In genomic region chr7:132541566-132541965, GRCm38 (mm10) we compare ENCODE assay signal across 32 mouse cellular contexts. TPM values are rescaled to one million over a fixed set of nuclear protein-coding genes. Genes with fewer than 3 reads are reported as not detected.
DNase-seq lines count a peak whose midpoint lies in the region; ATAC-seq lines count a peak whose summit lies in the region.
"Had no signal": no experiment of that assay in that cellular context is flagged by ENCODE, and none has a peak within 500 bp of the region (broad histone marks: within the 10 kb centered on the region; RNA-seq: fewer than 3 reads in every experiment).

No protein-coding gene starts in this region.

- no peaks in the 10 kb centered on the region for H3K9me3 ChIP-seq in limb, embryonic 10.5 days (replicated peaks)
- no peaks in the 10 kb centered on the region for H3K9me3 ChIP-seq in kidney, embryonic 14.5 days (ENCODE audit: control insufficient read depth, low read length)
- H3K9me3 ChIP-seq: embryonic facial prominence, embryonic 10.5 days; embryonic facial prominence, embryonic 13.5 days; forebrain, embryonic 12.5 days; forebrain, embryonic 15.5 days; heart, embryonic 10.5 days; heart, embryonic 13.5 days; hindbrain, embryonic 12.5 days; hindbrain, embryonic 15.5 days had no signal

- WGBS in limb, embryonic 10.5 days: 59% methylated on average over 3 of the region's 3 CpGs
- WGBS in kidney, embryonic 14.5 days: 68% methylated on average over 3 of the region's 3 CpGs

- H3K27ac ChIP-seq in limb, embryonic 10.5 days: no peak overlapping the region
- H3K27ac ChIP-seq in kidney, embryonic 14.5 days (ENCODE audit: low read depth, low read length): no peak overlapping the region
- H3K27ac ChIP-seq: embryonic facial prominence, embryonic 10.5 days; embryonic facial prominence, embryonic 13.5 days; forebrain, embryonic 12.5 days; heart, embryonic 10.5 days; heart, embryonic 13.5 days; hindbrain, embryonic 12.5 days; hindbrain, embryonic 15.5 days had no signal

- no peaks in the 10 kb centered on the region for H3K36me3 ChIP-seq in limb, embryonic 10.5 days
- H3K36me3 ChIP-seq in kidney, embryonic 14.5 days (ENCODE audit: control insufficient read depth, insufficient read depth, low read length): no peaks in the 10 kb centered on the region
- H3K36me3 ChIP-seq: embryonic facial prominence, embryonic 10.5 days; embryonic facial prominence, embryonic 13.5 days; forebrain, embryonic 12.5 days; forebrain, embryonic 15.5 days; heart, embryonic 10.5 days; heart, embryonic 13.5 days; hindbrain, embryonic 12.5 days; hindbrain, embryonic 15.5 days had no signal

- H3K9ac ChIP-seq in kidney, embryonic 14.5 days (ENCODE audit: low read depth, low read length): no peak overlapping the region
- H3K9ac ChIP-seq: embryonic facial prominence, embryonic 13.5 days; forebrain, embryonic 12.5 days; forebrain, embryonic 15.5 days; heart, embryonic 13.5 days; hindbrain, embryonic 12.5 days; hindbrain, embryonic 15.5 days had no signal

- peaks cover 3% of the 10 kb centered on the region; the same call in 1 of the 2 replicates for H3K4me1 ChIP-seq in limb, embryonic 10.5 days
- H3K4me1 ChIP-seq in kidney, embryonic 14.5 days (ENCODE audit: control insufficient read depth, insufficient read depth, low read length): no peaks in the 10 kb centered on the region
- H3K4me1 ChIP-seq: embryonic facial prominence, embryonic 10.5 days; embryonic facial prominence, embryonic 13.5 days; forebrain, embryonic 12.5 days; heart, embryonic 10.5 days; heart, embryonic 13.5 days had no signal

- DNase-seq in 416B (ENCODE audit: low read depth) (peak; percentile 11), MEL-GATA-1-ER (ENCODE audit: extremely low read depth, low read depth) (peak; percentile 50)
- no peak for DNase-seq in limb, embryonic 10.5 days (ENCODE audit: low spot score)
- DNase-seq: adrenal gland, adult 2 months; adrenal gland, postnatal 14 days; cerebellum, adult 11 months; cerebellum, adult 2 months; cerebellum, adult 9-11 months; embryo, embryonic 11 days; gastrocnemius, postnatal 10 days; gastrocnemius, postnatal 36 days; heart, adult 18-20 months; heart, postnatal 14 days; heart, postnatal 4 days had no signal

- no peak overlapping the region for H3K4me2 ChIP-seq in kidney, embryonic 14.5 days (replicated peaks; ENCODE audit: low read depth, low read length)
- H3K4me2 ChIP-seq: embryonic facial prominence, embryonic 13.5 days; forebrain, embryonic 12.5 days; forebrain, embryonic 15.5 days; heart, embryonic 13.5 days; hindbrain, embryonic 12.5 days; hindbrain, embryonic 15.5 days had no signal

- H3K4me3 ChIP-seq in limb, embryonic 10.5 days: no peak overlapping the region
- no peak overlapping the region for H3K4me3 ChIP-seq in kidney, embryonic 14.5 days (ENCODE audit: low read length)
- H3K4me3 ChIP-seq: embryonic facial prominence, embryonic 10.5 days; embryonic facial prominence, embryonic 13.5 days; erythroblast, embryonic 14.5 days; forebrain, embryonic 12.5 days; forebrain, embryonic 15.5 days; heart, embryonic 10.5 days; heart, embryonic 13.5 days; hindbrain, embryonic 12.5 days; hindbrain, embryonic 15.5 days had no signal

- no peaks in the 10 kb centered on the region for H3K27me3 ChIP-seq in limb, embryonic 10.5 days (ENCODE audit: low read depth, poor library complexity, severe bottlenecking)
- H3K27me3 ChIP-seq in kidney, embryonic 14.5 days (ENCODE audit: control insufficient read depth, insufficient read depth, low read length): no peaks in the 10 kb centered on the region
- H3K27me3 ChIP-seq: forebrain, embryonic 12.5 days; forebrain, embryonic 15.5 days; hindbrain, embryonic 12.5 days; hindbrain, embryonic 15.5 days had no signal

- ATAC-seq in hematopoietic stem cell, adult 5-6 weeks (replicated peaks in 1 of 2; ENCODE audit: insufficient read depth in 1 of 2, low FRiP score in 2 of 2, low TSS enrichment in 1 of 2, low read depth in 1 of 2, poor library complexity in 2 of 2, severe bottlenecking in 2 of 2): peak; percentile 69; a peak in 2 of 4 replicates
- ATAC-seq in megakaryocyte-erythroid progenitor cell, adult 5-6 weeks (replicated peaks; ENCODE audit: low FRiP score, low TSS enrichment, poor library complexity, severe bottlenecking): no peak
- no peak for ATAC-seq in kidney, embryonic 14.5 days (ENCODE audit: low FRiP score, low TSS enrichment)
- ATAC-seq: CD4-positive, CD25-positive, alpha-beta regulatory T cell, adult 4 months; forebrain, embryonic 15.5 days; intestine, postnatal 0 days had no signal

RNA-seq across cellular contexts. Expression of gene Oat, which starts 34.6 kb away (rescaled TPM):
- 77.1 and 90.0 TPM in 2 replicates for total RNA-seq in hematopoietic stem cell, adult 5-6 weeks (2017)
- total RNA-seq in megakaryocyte-erythroid progenitor cell, adult 5-6 weeks (2014; fragmentation: Nextera tagmentation): 147 and 193 TPM in 2 replicates
- 236 and 240 TPM in 2 replicates for total RNA-seq in megakaryocyte-erythroid progenitor cell, adult 5-6 weeks (2017)
- polyA plus RNA-seq in limb, embryonic 10.5 days (2016; fragmentation: Nextera tagmentation; extraction: Ambion mirVana): 126 TPM in 2 replicates
- polyA plus RNA-seq in kidney, embryonic 14.5 days (2014; fragmentation: Nextera tagmentation; extraction: Ambion mirVana): 142 and 154 TPM in 2 replicates

RNA-seq across cellular contexts. Expression of gene Nkx1-2, which starts 57.9 kb away (rescaled TPM):
- total RNA-seq in hematopoietic stem cell, adult 5-6 weeks (2017): not detected in 2 replicates
- not detected in 2 replicates for total RNA-seq in megakaryocyte-erythroid progenitor cell, adult 5-6 weeks (2014; fragmentation: Nextera tagmentation)
- total RNA-seq in megakaryocyte-erythroid progenitor cell, adult 5-6 weeks (2017): 0.38 TPM in 1 of 2 replicates, not detected in the other
- polyA plus RNA-seq in limb, embryonic 10.5 days (2016; fragmentation: Nextera tagmentation; extraction: Ambion mirVana): 0.09 TPM in 1 of 2 replicates, not detected in the other
- not detected in 2 replicates for polyA plus RNA-seq in kidney, embryonic 14.5 days (2014; fragmentation: Nextera tagmentation; extraction: Ambion mirVana)
- total RNA-seq: adrenal gland, adult 2 months; adrenal gland, postnatal 14 days; adrenal gland, postnatal 4 days; gastrocnemius, adult 18-20 months; gastrocnemius, postnatal 10 days; gastrocnemius, postnatal 36 days; heart, adult 18-20 months; heart, postnatal 14 days; heart, postnatal 4 days had no signal
- polyA plus RNA-seq: adrenal gland, adult 2 months; C2C12; CD4-positive, CD25-positive, alpha-beta regulatory T cell, adult 4 months; cerebellum, adult 2 months; embryonic facial prominence, embryonic 13.5 days; erythroblast, embryonic 14.5 days; heart, embryonic 10.5 days; heart, embryonic 13.5 days; heart, embryonic 16.5 days had no signal

Comparison
In these comparisons a context has a peak if more than half of its experiments do, and no peak if none do; other contexts are left out.
1. ATAC-seq: peak in hematopoietic stem cell, adult 5-6 weeks (2 of 2); none in megakaryocyte-erythroid progenitor cell, adult 5-6 weeks (single experiment) and kidney, embryonic 14.5 days (single experiment).